Mouse (Mus musculus) neutrophil, adult 5-6 weeks (primary cell): ENCODE results near the gene Prr12. TPM values are rescaled to one million over a fixed set of nuclear protein-coding genes. Genes with fewer than 3 reads are reported as not detected.

ENCODE experiments used
- ATAC-seq: fragments of 151-379, 151-347 bp; 2 replicates; pipeline ENCODE4 v1.8.0; 2017; ENCODE audit warnings: mild to moderate bottlenecking, moderate TSS enrichment; ENCODE audit not compliant: insufficient number of reproducible peaks, poor library complexity, low FRiP score, severe bottlenecking; ENCODE audit errors: extremely low read depth
- total RNA-seq: library from RNA; stranded (forward); fragments of 200-1000 nt; gene quantifications from 2 replicates; pipeline ENCODE4 v1.2.3, GENCODE M21; 2017

Gene Prr12
- total RNA-seq, 1 experiment from 2014 or later: 10.2 TPM

GRCm38 (mm10) chr7:44983944-44984832 lies 68.5 kb downstream of the Prr12 start:
- no peak for ATAC-seq

GRCm38 (mm10) chr7:44983085-44983484 lies 69.6 kb downstream of the Prr12 start:
- ATAC-seq: peak; percentile 31; the same call in 1 of the 2 replicates

- ATAC-seq: no peak
These were observed 71.1 kb downstream of the Prr12 start for GRCm38 (mm10) chr7:44981539-44981938.

GRCm38 (mm10) chr7:44978300-44978699 lies 74.4 kb downstream of the Prr12 start:
- no peak for ATAC-seq

Other genes with a start within 250 kb of the Prr12 start
- 40.6 and 42.0 TPM in 2 replicates for gene Nup62, start 236.8 kb downstream of the Prr12 start, total RNA-seq
- 25.3 and 28.3 TPM in 2 replicates for gene Il4i1, start 236.5 kb downstream of the Prr12 start, total RNA-seq
- 1.3 and 1.8 TPM in 2 replicates for gene Atf5, start 236.2 kb downstream of the Prr12 start, total RNA-seq
- 26.4 and 37.0 TPM in 2 replicates for gene Akt1s1, start 203.9 kb downstream of the Prr12 start, total RNA-seq
- 62.0 and 73.8 TPM in 2 replicates for gene Tbc1d17, start 203.8 kb downstream of the Prr12 start, total RNA-seq
- 95.7 and 102 TPM in 2 replicates for gene Pnkp, start 195.7 kb downstream of the Prr12 start, total RNA-seq
- gene Ptov1, start 183.1 kb downstream of the Prr12 start, total RNA-seq: 5.2 and 9.7 TPM in 2 replicates
- 23.5 and 26.8 TPM in 2 replicates for gene Med25, start 160.2 kb downstream of the Prr12 start, total RNA-seq
- 22.1 and 29.9 TPM in 2 replicates for gene Fuz, start 156.8 kb downstream of the Prr12 start, total RNA-seq
- 23.9 and 29.8 TPM in 2 replicates for gene Ap2a1, start 123.4 kb downstream of the Prr12 start, total RNA-seq
- not detected in 2 replicates for gene Tsks, start 109.7 kb downstream of the Prr12 start, total RNA-seq
- not detected in 2 replicates for gene Cpt1c, start 78.0 kb downstream of the Prr12 start, total RNA-seq
- gene Prmt1, start 66.3 kb downstream of the Prr12 start, total RNA-seq: 41.1 and 52.0 TPM in 2 replicates
- 216 and 230 TPM in 2 replicates for gene Irf3, start 55.2 kb downstream of the Prr12 start, total RNA-seq
- 17.8 and 20.9 TPM in 2 replicates for gene Bcl2l12, start 54.2 kb downstream of the Prr12 start, total RNA-seq
- 35.7 and 39.7 TPM in 2 replicates for gene Scaf1, start 36.5 kb downstream of the Prr12 start, total RNA-seq
- 4.9 and 7.1 TPM in 2 replicates for gene Rras, start 34.9 kb downstream of the Prr12 start, total RNA-seq
- gene Nosip, start 9.5 kb upstream of the Prr12 start, total RNA-seq: 50.7 and 51.0 TPM in 2 replicates
- 19.8 and 21.8 TPM in 2 replicates for gene Prrg2, start 9.8 kb upstream of the Prr12 start, total RNA-seq
- gene Rcn3, start 39.3 kb upstream of the Prr12 start, total RNA-seq: 9.2 and 16.1 TPM in 2 replicates
- gene Fcgrt, start 51.0 kb upstream of the Prr12 start, total RNA-seq: 29.6 and 32.2 TPM in 2 replicates
- 587 and 609 TPM in 2 replicates for gene Rps11, start 71.6 kb upstream of the Prr12 start, total RNA-seq
- 2,520 and 3,147 TPM in 2 replicates for gene Rpl13a, start 75.9 kb upstream of the Prr12 start, total RNA-seq
- gene Gm45713, start 83.3 kb upstream of the Prr12 start, total RNA-seq: 0.58 TPM in 1 of 2 replicates, not detected in the other
- gene Flt3l, start 83.6 kb upstream of the Prr12 start, total RNA-seq: 34.4 and 37.5 TPM in 2 replicates
- 33.4 and 38.5 TPM in 2 replicates for gene Pih1d1, start 101.4 kb upstream of the Prr12 start, total RNA-seq
- gene Aldh16a1, start 101.7 kb upstream of the Prr12 start, total RNA-seq: 38.3 and 39.7 TPM in 2 replicates
- not detected in 2 replicates for gene Slc17a7, start 111.1 kb upstream of the Prr12 start, total RNA-seq
- not detected in 2 replicates for gene Gfy, start 126.7 kb upstream of the Prr12 start, total RNA-seq
- not detected in 2 replicates for gene Pth2, start 128.1 kb upstream of the Prr12 start, total RNA-seq
- 0.25 and 0.35 TPM in 2 replicates for gene Ccdc155, start 152.0 kb upstream of the Prr12 start, total RNA-seq
- gene Dkkl1, start 159.3 kb upstream of the Prr12 start, total RNA-seq: 1.6 and 2.8 TPM in 2 replicates
- gene Tead2, start 162.9 kb upstream of the Prr12 start, total RNA-seq: not detected in 2 replicates
- 602 and 650 TPM in 2 replicates for gene Cd37, start 186.2 kb upstream of the Prr12 start, total RNA-seq
- 0.12 TPM in 1 of 2 replicates, not detected in the other for gene Slc6a16, start 188.2 kb upstream of the Prr12 start, total RNA-seq
- gene Slc6a21, start 224.6 kb upstream of the Prr12 start, total RNA-seq: not detected in 2 replicates